Mouse (Mus musculus) erythroid progenitor cell, adult 5-6 weeks (primary cell): Measurements from ENCODE around the gene Gnb2. TPM values are rescaled to one million over a fixed set of nuclear protein-coding genes. Genes with fewer than 3 reads are reported as not detected.

Experiments
- ATAC-seq: replicated peaks from 2 replicates; pipeline ENCODE4 v1.8.0; 2016; ENCODE audit warnings: moderate number of reproducible peaks, mild to moderate bottlenecking, moderate TSS enrichment, inconsistent platforms; ENCODE audit not compliant: poor library complexity, low FRiP score, severe bottlenecking
- total RNA-seq, 2 experiments: library from RNA; stranded (forward) in 1 of 2; stranded (reverse) in 1 of 2; fragments of 150-400 nt in 1 of 2; fragments of 186-747, 209-891 nt in 1 of 2; gene quantifications; 2 replicates each; pipeline versions ENCODE4 v1.2.3 to v1.2.4; 2015 to 2017; ENCODE audit warnings: low replicate concordance in 2 of 2

Gnb2 gene
- total RNA-seq, 2 experiments from 2014 or later, result 170 to 262 TPM

GRCm38 (mm10) chr5:137523396-137524250 is 9.7 kb downstream of the Gnb2 start:
- no peak for ATAC-seq

GRCm38 (mm10) chr5:137522711-137523110 is 10.6 kb downstream of the Gnb2 start:
- no peak for ATAC-seq

- no peak for ATAC-seq
Measured at GRCm38 (mm10) chr5:137521861-137522260, 11.4 kb downstream of the Gnb2 start.

- ATAC-seq, result no peak
Measured at GRCm38 (mm10) chr5:137519691-137520550, 13.4 kb downstream of the Gnb2 start.

GRCm38 (mm10) chr5:137518436-137518835 is 14.9 kb downstream of the Gnb2 start, which contains the start of gene Gigyf1:
Gigyf1 (plus strand) TSS chr5:137518548.
- ATAC-seq, result no peak

- no peak for ATAC-seq
Measured at GRCm38 (mm10) chr5:137514811-137515210, 18.5 kb downstream of the Gnb2 start.

GRCm38 (mm10) chr5:137513951-137514721 is 19.2 kb downstream of the Gnb2 start:
- no peak for ATAC-seq

GRCm38 (mm10) chr5:137512847-137513794 is 20.2 kb downstream of the Gnb2 start:
- no peak for ATAC-seq

- ATAC-seq, result no peak
Measured at GRCm38 (mm10) chr5:137511706-137512105, 21.6 kb downstream of the Gnb2 start.

- ATAC-seq, result peak; percentile 50
Measured at GRCm38 (mm10) chr5:137510573-137511390, 22.5 kb downstream of the Gnb2 start.

- peak; percentile 76 for ATAC-seq
Measured at GRCm38 (mm10) chr5:137510014-137510501, 23.3 kb downstream of the Gnb2 start.

GRCm38 (mm10) chr5:137504041-137504440 is 29.3 kb downstream of the Gnb2 start:
- no peak for ATAC-seq

- ATAC-seq, result peak; percentile 85
Measured at GRCm38 (mm10) chr5:137502667-137503110, 30.6 kb downstream of the Gnb2 start.

GRCm38 (mm10) chr5:137501709-137502666 is 31.3 kb downstream of the Gnb2 start, which contains the start of gene Pop7:
Pop7 (minus strand) TSS chr5:137502518.
- peak; percentile 81 for ATAC-seq

GRCm38 (mm10) chr5:137500186-137500585 is 33.1 kb downstream of the Gnb2 start:
- ATAC-seq, result no peak

GRCm38 (mm10) chr5:137493831-137494230 is 39.5 kb downstream of the Gnb2 start:
- no peak for ATAC-seq

- ATAC-seq, result no peak
Measured at GRCm38 (mm10) chr5:137491559-137491958, 41.8 kb downstream of the Gnb2 start.
